Mouse (Mus musculus) C2C12 (cell line): ENCODE data around the gene Scn3b. TPM values are rescaled to one million over a fixed set of nuclear protein-coding genes. Genes with fewer than 3 reads are reported as not detected.

Experiments used
- H3K27me3 ChIP-seq: one replicate; pipeline ENCODE4 v1.6.1; 2011; ENCODE audit not compliant: control insufficient read depth, insufficient read depth, insufficient read length
- H3K36me3 ChIP-seq: one replicate; pipeline ENCODE4 v1.6.1; 2011; ENCODE audit not compliant: control insufficient read depth, insufficient read depth
- H3K4me3 ChIP-seq: one replicate; pipeline ENCODE4 v1.5.1; 2011; ENCODE audit warnings: mild to moderate bottlenecking, control low read depth; ENCODE audit not compliant: poor library complexity, insufficient read depth, severe bottlenecking
- H3K79me2 ChIP-seq: one replicate; pipeline ENCODE4 v1.6.1; 2011; ENCODE audit not compliant: control insufficient read depth, insufficient read depth
- H3K79me3 ChIP-seq: one replicate; pipeline ENCODE4 v1.6.1; 2011; ENCODE audit warnings: low read depth, control low read depth
- H3ac ChIP-seq: one replicate; pipeline ENCODE3; 2011; ENCODE audit warnings: low read depth; ENCODE audit not compliant: control insufficient read depth, insufficient read length
- CEBPB ChIP-seq: IDR thresholded peaks from one replicate; pipeline ENCODE4 v1.6.1; 2011; ENCODE audit warnings: low read depth, mild to moderate bottlenecking, control low read depth, moderate library complexity
- CTCF ChIP-seq: IDR thresholded peaks from one replicate; pipeline ENCODE4 v1.5.1; 2011; ENCODE audit not compliant: control insufficient read depth, insufficient read depth, insufficient read length
- FOSL1 ChIP-seq: IDR thresholded peaks from one replicate; pipeline ENCODE4 v1.8.0; 2011; ENCODE audit warnings: mild to moderate bottlenecking, low read length; ENCODE audit not compliant: poor library complexity, insufficient read depth, severe bottlenecking
- MAX ChIP-seq: IDR thresholded peaks from one replicate; pipeline ENCODE4 v1.6.1; 2011; ENCODE audit warnings: mild to moderate bottlenecking, control low read depth
- MYOD1 ChIP-seq: IDR thresholded peaks from one replicate; pipeline ENCODE4 v1.6.1; 2011; ENCODE audit warnings: low read depth; ENCODE audit not compliant: control insufficient read depth, insufficient read length
- MYOG ChIP-seq: IDR thresholded peaks from one replicate; pipeline ENCODE4 v1.6.1; 2011; ENCODE audit not compliant: control insufficient read depth, insufficient read length; ENCODE audit errors: extremely low read depth
- USF1 ChIP-seq: IDR thresholded peaks from one replicate; pipeline ENCODE4 v1.6.1; 2011; ENCODE audit warnings: low read depth, mild to moderate bottlenecking, control low read depth, moderate library complexity
- polyA plus RNA-seq: library from polyadenylated mRNA; unstranded; fragments of >200 nt; fragmentation: generic; extraction: Trizol; gene quantifications from one replicate; pipeline ENCODE4 v1.2.1, GENCODE M21; 2012; ENCODE audit warnings: missing spikeins

Gene Scn3b
- polyA plus RNA-seq, 1 experiment: not detected

GRCm38 (mm10) chr9:40271075-40271474, 2.1 kb downstream of the Scn3b start:
- Histone ChIP-seq H3K4me3 (no peak overlapping the region), H3K79me2 (no peaks in the 10 kb centered on the region), H3ac (no peak overlapping the region), H3K36me3 (no peaks in the 10 kb centered on the region), H3K79me3 (no peaks in the 10 kb centered on the region), H3K27me3 (peaks cover 3% of the 10 kb centered on the region)
- no peak for TF ChIP-seq MYOD1
- no peak for TF ChIP-seq MYOG
- no peak for TF ChIP-seq CEBPB
- TF ChIP-seq USF1: no peak
- no peak for TF ChIP-seq MAX
- no peak for TF ChIP-seq CTCF
- TF ChIP-seq FOSL1: no peak

GRCm38 (mm10) chr9:40272822-40273221, 3.8 kb downstream of the Scn3b start:
- H3K27me3 ChIP-seq: peaks cover 3% of the 10 kb centered on the region
- no peak for TF ChIP-seq MYOG
- H3K79me2 ChIP-seq: no peaks in the 10 kb centered on the region
- no peaks in the 10 kb centered on the region for H3K79me3 ChIP-seq
- H3K4me3 ChIP-seq: no peak overlapping the region
- H3ac ChIP-seq: no peak overlapping the region
- no peaks in the 10 kb centered on the region for H3K36me3 ChIP-seq

GRCm38 (mm10) chr9:40275904-40276303, 6.9 kb downstream of the Scn3b start:
- no peaks in the 10 kb centered on the region for H3K36me3 ChIP-seq
- H3K79me2 ChIP-seq: no peaks in the 10 kb centered on the region
- H3K79me3 ChIP-seq: no peaks in the 10 kb centered on the region
- H3K27me3 ChIP-seq: peaks cover 12% of the 10 kb centered on the region
- no peak overlapping the region for H3K4me3 ChIP-seq
- TF ChIP-seq MYOD1 (no peak), MAX (no peak), CTCF (no peak), MYOG (no peak), FOSL1 (no peak), CEBPB (no peak), USF1 (no peak)
- no peak overlapping the region for H3ac ChIP-seq

- no peaks in the 10 kb centered on the region for H3K79me3 ChIP-seq
Measured at GRCm38 (mm10) chr9:40277671-40278070, 8.7 kb downstream of the Scn3b start.

GRCm38 (mm10) chr9:40279438-40279837, 10.4 kb downstream of the Scn3b start:
- H3K4me3 ChIP-seq: no peak overlapping the region
- no peak overlapping the region for H3ac ChIP-seq
- TF ChIP-seq FOSL1 (no peak), MYOD1 (no peak), CTCF (no peak), MYOG (no peak), MAX (no peak), USF1 (no peak), CEBPB (no peak)
- peaks cover 13% of the 10 kb centered on the region for H3K27me3 ChIP-seq
- no peaks in the 10 kb centered on the region for H3K79me3 ChIP-seq
- H3K79me2 ChIP-seq: no peaks in the 10 kb centered on the region
- no peaks in the 10 kb centered on the region for H3K36me3 ChIP-seq

More at GRCm38 (mm10) chr9:40277671-40278070, 8.7 kb downstream of the Scn3b start:
- Histone ChIP-seq H3K4me3 (no peak overlapping the region), H3K36me3 (no peaks in the 10 kb centered on the region), H3K79me2 (no peaks in the 10 kb centered on the region), H3ac (no peak overlapping the region), H3K27me3 (peaks cover 13% of the 10 kb centered on the region)
- TF ChIP-seq FOSL1: no peak
- no peak for TF ChIP-seq MAX
- no peak for TF ChIP-seq USF1
- no peak for TF ChIP-seq MYOG
- no peak for TF ChIP-seq CEBPB
- TF ChIP-seq MYOD1: no peak
- no peak for TF ChIP-seq CTCF

GRCm38 (mm10) chr9:40282968-40283367, 14.0 kb downstream of the Scn3b start:
- Histone ChIP-seq H3K4me3 (no peak overlapping the region), H3K27me3 (peaks cover 17% of the 10 kb centered on the region), H3K79me2 (no peaks in the 10 kb centered on the region), H3ac (no peak overlapping the region), H3K79me3 (no peaks in the 10 kb centered on the region), H3K36me3 (no peaks in the 10 kb centered on the region)
- TF ChIP-seq MAX (no peak), MYOD1 (no peak), FOSL1 (no peak), USF1 (no peak), CTCF (no peak), MYOG (no peak), CEBPB (no peak)
